Mouse (Mus musculus): ENCODE measurements at regions not wholly inside any gene's neighbourhood (a gene's known extent, or its start where the extent isn't known, plus 50 kb on each side); places are given as distances from the start of the nearest gene placed in this dataset.
A peak's percentile ranks its signal among the peaks of the same experiment; 100 is the strongest.

GRCm38 (mm10) chr16:83250346-83250745 lies 422.2 kb downstream of the Gm21833 start:
- intact Hi-C loops (cut with DNase I) = no loop called here
- no peak for DNase-seq

- intact Hi-C loops (cut with DNase I) = no loop called here
- DNase-seq = no peak
Observed at GRCm38 (mm10) chr16:83254183-83254582, 426.0 kb downstream of the Gm21833 start.

- DNase-seq = no peak
- intact Hi-C loops (cut with DNase I) = no loop called here
Observed at GRCm38 (mm10) chr16:83271869-83272268, 443.7 kb downstream of the Gm21833 start.

- no peak for DNase-seq
- intact Hi-C loops (cut with DNase I) = no loop called here
Observed at GRCm38 (mm10) chr16:83316314-83316713, 488.1 kb downstream of the Gm21833 start.

- intact Hi-C loops (cut with DNase I) = no loop called here
- DNase-seq = no peak
Observed at GRCm38 (mm10) chr16:83326826-83327225, 498.6 kb downstream of the Gm21833 start.

GRCm38 (mm10) chr16:83351069-83351468 lies 522.9 kb downstream of the Gm21833 start:
- DNase-seq = no peak
- intact Hi-C loops (cut with DNase I) = no loop called here

- DNase-seq = no peak
Observed at GRCm38 (mm10) chr16:83394581-83394980, 566.4 kb downstream of the Gm21833 start.

GRCm38 (mm10) chr16:83420676-83421075 lies 592.5 kb downstream of the Gm21833 start:
- DNase-seq = peak in 1 of 2 experiments; percentile 30
- intact Hi-C loops (cut with DNase I) = no loop called here

More at GRCm38 (mm10) chr16:83394581-83394980, 566.4 kb downstream of the Gm21833 start:
- intact Hi-C loops (cut with DNase I) = no loop called here

- intact Hi-C loops (cut with DNase I) = no loop called here
- DNase-seq = no peak
Observed at GRCm38 (mm10) chr16:83423096-83423495, 594.9 kb downstream of the Gm21833 start.
